Mouse (Mus musculus): Measurements from ENCODE around the gene Tln1.

DNA sequence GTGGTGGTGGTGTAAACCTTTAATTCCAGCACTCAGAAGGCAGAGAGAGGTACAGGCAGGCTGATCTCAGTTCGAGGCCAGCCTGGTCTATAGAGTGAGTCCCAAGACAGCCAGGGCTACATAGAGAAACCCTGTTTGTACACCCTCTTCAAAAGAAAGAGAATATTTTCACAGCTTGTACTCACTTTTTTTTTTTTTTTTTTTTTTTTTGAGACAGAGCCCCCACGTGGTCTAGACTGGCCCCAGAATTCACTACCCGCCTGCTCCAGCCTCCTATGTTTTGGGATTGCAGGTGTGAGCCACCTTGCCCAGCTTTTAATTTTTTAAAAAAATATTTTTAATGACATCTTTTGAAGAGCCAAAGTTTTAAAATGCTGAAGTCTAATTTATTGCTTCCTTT lies 41.6 kb upstream of the Tln1 start:
- TF ChIP-seq CTCF (IDR thresholded peaks at IDR 0.05; ENCODE audit: low read depth) = no peak
- no peak for TF ChIP-seq EP300 (IDR thresholded peaks at IDR 0.05; ENCODE audit: low read depth)

Data from liver, embryonic 14.5 days (tissue).